ENCODE assay signal across 18 mouse cellular contexts in the genomic region with DNA sequence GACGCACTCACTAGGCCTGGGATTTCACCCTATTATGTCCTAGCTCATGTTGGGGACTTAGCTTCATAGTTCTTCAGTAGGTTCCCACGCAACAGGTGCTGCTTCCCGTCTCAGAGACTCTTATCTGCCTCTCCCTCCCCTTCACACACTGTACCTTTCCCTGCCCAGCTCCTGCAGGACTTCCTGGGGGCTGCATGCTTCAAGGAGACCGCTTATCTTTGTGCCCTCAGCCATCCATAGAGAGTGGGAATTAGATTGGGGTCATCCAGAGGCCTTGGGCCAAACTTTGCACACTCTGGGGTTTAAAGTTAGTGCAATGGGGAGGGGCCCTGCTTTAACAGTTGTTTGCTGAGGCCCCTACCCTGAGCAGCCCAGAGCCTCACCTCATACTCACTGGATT. TPM values are rescaled to one million over a fixed set of nuclear protein-coding genes. Genes with fewer than 3 reads are reported as not detected.
DNase-seq lines count a peak whose midpoint lies in the region; ATAC-seq and TF ChIP-seq lines count a peak whose summit lies in the region.
"Had no signal": no experiment of that assay in that cellular context is flagged by ENCODE, and none has a peak within 500 bp of the region (broad histone marks: within the 10 kb centered on the region; RNA-seq: fewer than 3 reads in every experiment).

No protein-coding gene starts in this region.

- no peak for ATAC-seq in hindbrain, postnatal 0 days
- no peak for ATAC-seq in hindbrain, embryonic 14.5 days (ENCODE audit: low FRiP score)
- no peak for ATAC-seq in midbrain, embryonic 11.5 days (ENCODE audit: low FRiP score)
- peak; percentile 72 for ATAC-seq in intestine, postnatal 0 days
- 0 out of 2 replicates have a peak, but pooled peaks have one; percentile 6 for ATAC-seq in stomach, postnatal 0 days (ENCODE audit: low FRiP score, low TSS enrichment)
- ATAC-seq: midbrain, embryonic 13.5 days had no signal

- TF ChIP-seq EP300 in stomach, postnatal 0 days (optimal IDR thresholded peaks at IDR 0.05), result no peak

- 0 out of 2 replicates have a peak overlapping the region, but pooled peaks have one; percentile 20 for H3K27ac ChIP-seq in hindbrain, postnatal 0 days
- H3K27ac ChIP-seq in hindbrain, embryonic 14.5 days, result no peak overlapping the region
- H3K27ac ChIP-seq in midbrain, embryonic 10.5 days (replicated peaks), result peak overlapping the region; percentile 68
- no peak overlapping the region for H3K27ac ChIP-seq in midbrain, embryonic 11.5 days (ENCODE audit: low read depth, low read length)
- H3K27ac ChIP-seq in intestine, postnatal 0 days (ENCODE audit: low read depth, low read length), result no peak overlapping the region
- peak overlapping the region; percentile 49; the same call in 1 of the 2 replicates for H3K27ac ChIP-seq in stomach, postnatal 0 days (replicated peaks)
- H3K27ac ChIP-seq: embryonic facial prominence, embryonic 15.5 days; macrophage; midbrain, embryonic 13.5 days had no signal

- no peak overlapping the region for H3K4me2 ChIP-seq in hindbrain, postnatal 0 days (ENCODE audit: low read depth, low read length)
- no peak overlapping the region for H3K4me2 ChIP-seq in hindbrain, embryonic 14.5 days (replicated peaks)
- H3K4me2 ChIP-seq in midbrain, embryonic 11.5 days, result no peak overlapping the region
- no peak overlapping the region for H3K4me2 ChIP-seq in intestine, postnatal 0 days (replicated peaks; ENCODE audit: low read depth)
- no peak overlapping the region for H3K4me2 ChIP-seq in stomach, postnatal 0 days (replicated peaks; ENCODE audit: low read depth)
- H3K4me2 ChIP-seq: embryonic facial prominence, embryonic 15.5 days; heart, embryonic 12.5 days; hindbrain, embryonic 15.5 days; midbrain, embryonic 13.5 days had no signal

- H3K9ac ChIP-seq in hindbrain, postnatal 0 days (replicated peaks; ENCODE audit: low read length), result no peak overlapping the region
- H3K9ac ChIP-seq in hindbrain, embryonic 14.5 days, result no peak overlapping the region
- H3K9ac ChIP-seq in midbrain, embryonic 11.5 days (ENCODE audit: low read length), result no peak overlapping the region
- no peak overlapping the region for H3K9ac ChIP-seq in intestine, postnatal 0 days (ENCODE audit: low read depth, low read length)
- no peak overlapping the region for H3K9ac ChIP-seq in stomach, postnatal 0 days (ENCODE audit: low read length)
- H3K9ac ChIP-seq: embryonic facial prominence, embryonic 15.5 days; heart, embryonic 12.5 days; hindbrain, embryonic 15.5 days; midbrain, embryonic 13.5 days had no signal

- H3K4me3 ChIP-seq in hindbrain, postnatal 0 days (ENCODE audit: low read length), result no peak overlapping the region
- H3K4me3 ChIP-seq in hindbrain, embryonic 14.5 days (replicated peaks; ENCODE audit: low read length), result no peak overlapping the region
- no peak overlapping the region for H3K4me3 ChIP-seq in midbrain, embryonic 10.5 days
- H3K4me3 ChIP-seq in midbrain, embryonic 11.5 days (ENCODE audit: low read depth, low read length), result no peak overlapping the region
- no peak overlapping the region for H3K4me3 ChIP-seq in intestine, postnatal 0 days (ENCODE audit: low read depth, low read length)
- H3K4me3 ChIP-seq in stomach, postnatal 0 days (ENCODE audit: low read depth, low read length), result no peak overlapping the region
- H3K4me3 ChIP-seq: embryonic facial prominence, embryonic 15.5 days; heart, embryonic 12.5 days; hindbrain, embryonic 15.5 days; midbrain, embryonic 13.5 days had no signal

- no peaks in the 10 kb centered on the region for H3K9me3 ChIP-seq in hindbrain, postnatal 0 days (ENCODE audit: low read length)
- H3K9me3 ChIP-seq in hindbrain, embryonic 14.5 days (ENCODE audit: control insufficient read depth, low read length), result no peaks in the 10 kb centered on the region
- H3K9me3 ChIP-seq in midbrain, embryonic 10.5 days (replicated peaks), result no peaks in the 10 kb centered on the region
- H3K9me3 ChIP-seq in midbrain, embryonic 11.5 days (ENCODE audit: control insufficient read depth, low read length), result no peaks in the 10 kb centered on the region
- no peaks in the 10 kb centered on the region for H3K9me3 ChIP-seq in intestine, postnatal 0 days (ENCODE audit: control insufficient read depth)
- no peaks in the 10 kb centered on the region for H3K9me3 ChIP-seq in stomach, postnatal 0 days (ENCODE audit: control insufficient read depth, low read length)
- H3K9me3 ChIP-seq: embryonic facial prominence, embryonic 15.5 days; heart, embryonic 12.5 days; hindbrain, embryonic 15.5 days; midbrain, embryonic 13.5 days had no signal

- H3K36me3 ChIP-seq in hindbrain, postnatal 0 days (ENCODE audit: insufficient read depth, low read length), result no peaks in the 10 kb centered on the region
- no peaks in the 10 kb centered on the region for H3K36me3 ChIP-seq in hindbrain, embryonic 14.5 days (replicated peaks; ENCODE audit: control insufficient read depth, insufficient read depth)
- no peaks in the 10 kb centered on the region for H3K36me3 ChIP-seq in midbrain, embryonic 10.5 days
- no peaks in the 10 kb centered on the region for H3K36me3 ChIP-seq in midbrain, embryonic 11.5 days (ENCODE audit: control insufficient read depth, insufficient read depth, low read length)
- no peaks in the 10 kb centered on the region for H3K36me3 ChIP-seq in intestine, postnatal 0 days (ENCODE audit: control insufficient read depth, insufficient read depth)
- H3K36me3 ChIP-seq in stomach, postnatal 0 days (ENCODE audit: control insufficient read depth, insufficient read depth, low read length), result no peaks in the 10 kb centered on the region
- H3K36me3 ChIP-seq: embryonic facial prominence, embryonic 15.5 days; heart, embryonic 12.5 days; hindbrain, embryonic 15.5 days; midbrain, embryonic 13.5 days had no signal

- peaks cover 52% of the 10 kb centered on the region for H3K4me1 ChIP-seq in hindbrain, postnatal 0 days (ENCODE audit: insufficient read depth, low read length)
- H3K4me1 ChIP-seq in hindbrain, embryonic 14.5 days (replicated peaks; ENCODE audit: control insufficient read depth, insufficient read depth, low read length), result peaks cover 53% of the 10 kb centered on the region
- H3K4me1 ChIP-seq in midbrain, embryonic 10.5 days, result peaks cover 86% of the 10 kb centered on the region
- H3K4me1 ChIP-seq in midbrain, embryonic 11.5 days (ENCODE audit: control insufficient read depth, insufficient read depth, low read length), result peaks cover 50% of the 10 kb centered on the region
- peaks cover 26% of the 10 kb centered on the region for H3K4me1 ChIP-seq in intestine, postnatal 0 days (replicated peaks; ENCODE audit: control insufficient read depth, insufficient read depth, low read length)
- H3K4me1 ChIP-seq in stomach, postnatal 0 days (replicated peaks; ENCODE audit: control insufficient read depth, insufficient read depth), result peaks cover 22% of the 10 kb centered on the region

- no peak for DNase-seq in hindbrain, postnatal 0 days (ENCODE audit: low spot score)
- DNase-seq in hindbrain, embryonic 14.5 days (ENCODE audit: low spot score), result no peak
- DNase-seq in midbrain, embryonic 10.5 days (ENCODE audit: low spot score), result no peak
- no peak for DNase-seq in midbrain, embryonic 11.5 days (ENCODE audit: low spot score, missing footprints)
- DNase-seq in stomach, postnatal 0 days (ENCODE audit: low spot score), result peak; percentile 33
- DNase-seq in adrenal gland, postnatal 10 days, result no peak
- DNase-seq: B cell, adult 2 months; cerebellum, adult 18-20 months; cerebellum, postnatal 36 days; kidney, adult 8-10 months; liver; thymus, postnatal 4 days had no signal

- 72% methylated on average over 4 of the region's 4 CpGs for WGBS in hindbrain, postnatal 0 days
- WGBS in hindbrain, embryonic 14.5 days, result 74% methylated on average over 4 of the region's 4 CpGs
- WGBS in midbrain, embryonic 10.5 days, result 77% methylated on average over 4 of the region's 4 CpGs
- WGBS in midbrain, embryonic 11.5 days, result 79% methylated on average over 4 of the region's 4 CpGs
- 46% methylated on average over 4 of the region's 4 CpGs for WGBS in intestine, postnatal 0 days
- 54% methylated on average over 4 of the region's 4 CpGs for WGBS in stomach, postnatal 0 days

- TF ChIP-seq CTCF in hindbrain, postnatal 0 days (IDR thresholded peaks at IDR 0.05; ENCODE audit: low read depth), result no peak
- peak; percentile 6; the same call in 1 of the 2 replicates for TF ChIP-seq CTCF in intestine, postnatal 0 days (IDR thresholded peaks at IDR 0.05; ENCODE audit: low read depth)
- no peak for TF ChIP-seq CTCF in stomach, postnatal 0 days (IDR thresholded peaks at IDR 0.05; ENCODE audit: low read depth)

- no peaks in the 10 kb centered on the region for H3K27me3 ChIP-seq in hindbrain, postnatal 0 days (ENCODE audit: insufficient read depth, low read length)
- H3K27me3 ChIP-seq in hindbrain, embryonic 14.5 days (ENCODE audit: control insufficient read depth, insufficient read depth, low read length), result no peaks in the 10 kb centered on the region
- H3K27me3 ChIP-seq in midbrain, embryonic 10.5 days (ENCODE audit: low read depth, poor library complexity, severe bottlenecking), result no peaks in the 10 kb centered on the region; the same call in 1 of the 2 replicates
- H3K27me3 ChIP-seq in midbrain, embryonic 11.5 days (ENCODE audit: control insufficient read depth, insufficient read depth, low read length), result no peaks in the 10 kb centered on the region
- no peaks in the 10 kb centered on the region for H3K27me3 ChIP-seq in intestine, postnatal 0 days (replicated peaks; ENCODE audit: control insufficient read depth, insufficient read depth, low read length)
- no peaks in the 10 kb centered on the region for H3K27me3 ChIP-seq in stomach, postnatal 0 days (ENCODE audit: control insufficient read depth, insufficient read depth, low read length)
- H3K27me3 ChIP-seq: embryonic facial prominence, embryonic 15.5 days; heart, embryonic 12.5 days; hindbrain, embryonic 15.5 days had no signal

RNA-seq across cellular contexts. Expression of a gene that starts 21.1 kb away (rescaled TPM):
- 81.8 and 90.3 TPM in 2 replicates for total RNA-seq in hindbrain, postnatal 0 days (2014; rRNA removed)
- 133 and 134 TPM in 2 replicates for polyA plus RNA-seq in hindbrain, postnatal 0 days (2015; fragmentation: Nextera tagmentation; extraction: Ambion mirVana)
- polyA plus RNA-seq in hindbrain, embryonic 14.5 days (2014; fragmentation: Nextera tagmentation; extraction: Ambion mirVana), result 61.9 and 62.1 TPM in 2 replicates
- polyA plus RNA-seq in midbrain, embryonic 10.5 days (2016; fragmentation: Nextera tagmentation; extraction: Ambion mirVana), result 92.2 and 115 TPM in 2 replicates
- polyA plus RNA-seq in midbrain, embryonic 11.5 days (2014; fragmentation: Nextera tagmentation; extraction: Ambion mirVana), result 49.6 and 56.5 TPM in 2 replicates
- polyA plus RNA-seq in intestine, postnatal 0 days (2015; fragmentation: Nextera tagmentation; extraction: Ambion mirVana), result 33.9 and 42.2 TPM in 2 replicates
- 29.7 and 44.0 TPM in 2 replicates for polyA plus RNA-seq in stomach, postnatal 0 days (2015; fragmentation: Nextera tagmentation; extraction: Ambion mirVana)
- 100 to 1,000 TPM in 1 of 2 experiments, 10 to 100 TPM in 1; 98.7 to 133 TPM for total RNA-seq in adrenal gland, postnatal 10 days (2021)

Comparison
In these comparisons a context has a peak if more than half of its experiments do, and no peak if none do; other contexts are left out.
1. H3K27ac ChIP-seq: peak in hindbrain, postnatal 0 days (single experiment), midbrain, embryonic 10.5 days (single experiment) and stomach, postnatal 0 days (single experiment); none in hindbrain, embryonic 14.5 days (single experiment), midbrain, embryonic 11.5 days (single experiment) and intestine, postnatal 0 days (single experiment).
2. ATAC-seq: peak in intestine, postnatal 0 days (single experiment) and stomach, postnatal 0 days (single experiment); none in hindbrain, postnatal 0 days (single experiment), hindbrain, embryonic 14.5 days (single experiment) and midbrain, embryonic 11.5 days (single experiment).